Mouse (Mus musculus) left cerebral cortex, adult 11 months (tissue): Measurements from ENCODE around the gene Zfp617.
"Not testable (repeated sequence)": the region's sequence is repeated elsewhere in the genome, so short reads cannot be mapped to it uniquely, and the experiment has no call there.

Experiments used
- DNase-seq: peaks from one replicate; pipeline ENCODE4 v3.0.0; 2022; ENCODE audit warnings: low spot score

The Zfp617 gene

DNA sequence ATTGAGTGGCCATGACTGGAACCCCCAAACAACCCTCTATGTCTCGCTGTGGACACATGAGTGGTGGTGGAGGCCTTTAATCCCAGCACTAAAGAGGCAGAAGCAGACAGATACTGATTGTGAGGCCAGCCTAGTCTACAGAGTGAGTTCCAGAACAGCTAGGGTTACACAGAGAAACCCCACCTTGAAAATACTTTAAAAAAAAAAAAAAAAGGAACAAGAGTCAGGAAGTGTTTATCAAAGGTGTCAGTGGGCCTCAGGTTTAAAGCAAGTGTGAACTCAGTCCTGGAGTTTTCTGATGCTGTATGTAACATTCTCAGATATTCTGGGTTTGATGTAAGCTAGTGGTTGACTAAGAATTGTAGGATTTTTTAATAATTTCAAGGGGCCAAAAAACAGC lies 44.1 kb downstream of the Zfp617 start:
- DNase-seq: no peak

GRCm38 (mm10) chr8:71952961-71953700 lies 44.7 kb downstream of the Zfp617 start:
- not testable (repeated sequence) for DNase-seq

- no peak for DNase-seq
Measured at GRCm38 (mm10) chr8:71954666-71955065, 46.2 kb downstream of the Zfp617 start.

GRCm38 (mm10) chr8:71960483-71960882 lies 52.0 kb downstream of the Zfp617 start:
- DNase-seq: no peak

DNA sequence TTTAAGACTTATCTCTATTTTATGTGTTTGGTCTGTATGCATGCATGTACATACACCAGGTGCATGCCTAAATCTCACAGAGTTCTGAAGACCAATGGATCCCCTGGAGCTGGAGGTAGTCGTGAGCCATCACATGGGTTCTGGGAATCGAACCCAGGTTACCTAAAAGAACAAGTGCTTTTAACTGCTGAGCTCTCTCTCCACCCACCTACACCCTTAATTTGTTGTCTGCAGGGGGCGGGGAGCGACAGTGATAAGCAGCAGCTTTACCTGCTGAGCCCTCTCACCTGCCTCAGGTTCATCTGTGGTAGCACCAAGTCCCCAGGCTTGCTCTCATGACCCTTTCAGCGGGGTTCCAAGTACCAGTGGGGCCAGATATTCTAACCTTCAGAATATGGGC lies 53.4 kb downstream of the Zfp617 start:
- no peak for DNase-seq

GRCm38 (mm10) chr8:71964051-71964450 lies 55.6 kb downstream of the Zfp617 start:
- DNase-seq: no peak

- no peak for DNase-seq
Measured at GRCm38 (mm10) chr8:71965166-71965565, 56.7 kb downstream of the Zfp617 start.

DNA sequence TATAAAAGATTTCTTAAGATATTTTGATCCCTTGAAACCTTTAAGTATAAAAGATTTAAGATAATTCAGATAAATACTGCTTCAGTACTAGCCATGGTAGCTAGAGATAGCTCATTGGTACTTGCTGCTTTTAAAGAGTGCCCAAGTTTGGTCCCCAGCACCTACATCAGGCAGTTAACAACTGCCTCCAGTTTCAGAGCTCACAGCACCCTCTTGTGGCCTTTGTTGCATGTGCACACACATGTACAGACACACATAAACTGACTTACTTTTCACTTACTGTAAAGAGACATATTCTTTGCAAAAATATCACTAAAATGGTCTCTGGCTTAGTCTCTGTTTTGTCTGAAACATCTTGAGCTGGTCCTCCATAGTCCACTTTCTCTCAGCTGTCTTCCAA lies 58.0 kb downstream of the Zfp617 start:
- DNase-seq: no peak

GRCm38 (mm10) chr8:71967261-71967660 lies 58.8 kb downstream of the Zfp617 start:
- no peak for DNase-seq

DNA sequence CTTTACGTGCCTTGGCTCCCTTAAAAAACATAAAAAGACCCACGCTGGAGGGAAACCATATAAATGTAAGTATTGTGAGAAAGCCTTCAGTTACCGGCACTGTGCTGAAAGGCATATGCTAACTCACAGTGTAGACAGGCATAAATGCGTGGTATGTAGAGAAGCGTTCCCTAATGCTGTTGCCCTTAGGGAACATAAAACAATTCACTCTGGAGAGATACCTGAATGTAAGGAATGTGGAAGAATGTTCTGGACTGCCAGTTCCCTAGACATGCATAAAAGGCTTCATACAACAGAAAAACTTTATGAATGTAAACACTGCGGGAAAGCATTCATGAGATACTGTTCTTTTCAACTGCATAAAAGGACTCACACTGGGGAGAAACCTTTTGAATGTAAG lies 59.7 kb downstream of the Zfp617 start:
- DNase-seq: no peak

DNA sequence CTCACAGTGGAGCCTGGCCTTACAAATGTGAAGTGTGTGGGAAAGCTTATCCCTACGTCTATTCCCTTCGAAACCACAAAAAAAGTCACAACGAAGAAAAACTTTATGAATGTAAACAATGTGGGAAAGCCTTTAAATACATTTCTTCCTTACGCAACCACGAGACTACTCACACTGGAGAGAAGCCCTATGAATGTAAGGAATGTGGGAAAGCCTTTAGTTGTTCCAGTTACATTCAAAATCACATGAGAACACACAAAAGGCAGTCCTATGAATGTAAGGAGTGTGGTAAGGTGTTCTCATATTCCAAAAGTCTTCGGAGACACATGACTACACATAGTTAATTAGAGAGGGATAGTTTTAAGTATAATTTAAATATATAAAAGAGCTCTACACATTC lies 60.2 kb downstream of the Zfp617 start:
- DNase-seq: no peak

DNA sequence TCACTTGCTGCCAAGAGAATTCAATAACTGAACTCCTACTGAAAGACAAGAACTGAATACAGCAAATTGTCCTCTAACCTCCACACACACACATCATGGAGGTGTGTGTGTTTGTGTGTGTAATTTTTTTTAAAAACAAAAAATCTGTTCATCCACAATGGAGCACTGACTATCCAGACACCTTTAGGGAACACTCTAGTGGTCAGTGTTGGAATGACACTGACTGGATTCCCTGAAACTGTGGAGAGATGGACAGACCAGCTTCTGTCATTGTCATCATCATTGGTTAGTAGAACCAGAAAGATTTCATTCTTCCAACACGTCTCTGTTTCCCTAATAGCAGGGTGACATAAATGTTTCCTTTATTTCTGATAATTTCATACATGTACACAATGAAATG lies 63.5 kb downstream of the Zfp617 start:
- DNase-seq: no peak

GRCm38 (mm10) chr8:71974211-71974610 lies 65.8 kb downstream of the Zfp617 start:
- DNase-seq: no peak

- no peak for DNase-seq
Measured at GRCm38 (mm10) chr8:71981032-71981431, 72.6 kb downstream of the Zfp617 start.

DNA sequence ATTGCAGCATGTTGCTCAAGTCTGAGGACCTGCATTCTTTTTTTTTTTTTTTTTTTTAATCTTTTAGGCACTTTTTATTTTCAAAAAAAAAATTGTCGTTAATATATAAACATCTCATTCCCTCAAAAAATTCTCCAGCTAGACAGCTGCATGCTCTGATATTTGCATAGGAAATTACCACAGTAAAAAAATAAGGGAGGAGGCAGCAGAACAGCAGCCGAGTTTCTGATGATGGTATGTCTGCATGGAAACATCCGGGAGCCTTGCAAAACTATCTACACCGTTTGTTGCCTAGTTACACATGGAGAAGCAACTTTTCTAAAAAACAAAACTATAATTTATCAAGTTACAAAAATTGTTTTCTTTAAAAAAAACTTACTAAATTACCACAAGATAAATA lies 73.0 kb downstream of the Zfp617 start:
- no peak for DNase-seq
